Mouse (Mus musculus) erythroblast, embryonic 14.5 days (primary cell): ENCODE measurements around the gene Erc2.

Source experiments
- GATA1 ChIP-seq: IDR thresholded peaks from 2 replicates; pipeline ENCODE4 v1.6.1; 2012; ENCODE audit warnings: low read length, inconsistent platforms, mixed read lengths
- TAL1 ChIP-seq: IDR thresholded peaks from 3 replicates; pipeline ENCODE4 v1.6.1; 2012; ENCODE audit warnings: low read length, inconsistent platforms, mixed read lengths

DNA sequence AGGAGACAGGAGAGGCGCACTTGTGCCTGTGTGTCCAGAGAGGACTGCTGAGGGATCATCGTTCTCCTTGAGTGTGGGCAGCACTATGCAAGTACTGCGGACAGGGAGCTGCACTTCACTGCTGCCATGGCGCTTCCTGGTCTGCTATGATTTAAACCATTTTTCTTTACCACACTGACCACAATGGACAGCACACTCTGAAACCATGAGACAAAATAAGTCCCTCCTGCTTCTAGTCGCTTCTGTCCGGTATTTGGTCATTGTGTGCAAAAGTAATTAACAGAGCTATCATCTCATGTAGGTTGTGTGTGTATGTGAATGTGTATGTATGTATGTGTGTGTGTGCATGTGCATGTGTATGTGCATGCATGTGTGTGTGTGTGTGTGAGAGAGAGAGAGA lies 200.3 kb downstream of the Erc2 start:
- TF ChIP-seq TAL1 (no peak), GATA1 (no peak)
